Mouse (Mus musculus) heart, embryonic 16.5 days (tissue): ENCODE measurements around the gene Mdm1. TPM values are rescaled to one million over a fixed set of nuclear protein-coding genes. Genes with fewer than 3 reads are reported as not detected.

Source experiments
- ATAC-seq: fragments of 200-750 bp; cut with Nextera tagmentation; replicated peaks from 2 replicates; pipeline ENCODE4 v1.8.0; 2017; ENCODE audit warnings: moderate number of reproducible peaks; ENCODE audit not compliant: insufficient read depth, low FRiP score; ENCODE audit errors: extremely low read depth
- H3K27ac ChIP-seq: fragments of 300-500 bp; sonication (generic); 2 replicates; pipeline ENCODE4 v1.5.1; 2014; ENCODE audit warnings: mild to moderate bottlenecking, low read length, control low read depth, moderate library complexity
- H3K27me3 ChIP-seq: fragments of 300-500 bp; sonication (generic); 2 replicates; pipeline ENCODE4 v1.6.1; 2014; ENCODE audit warnings: low read length, mixed read lengths; ENCODE audit not compliant: control insufficient read depth, insufficient read depth
- H3K36me3 ChIP-seq: fragments of 300-500 bp; sonication (generic); 2 replicates; pipeline ENCODE4 v1.6.1; 2014; ENCODE audit not compliant: control insufficient read depth, insufficient read depth
- H3K4me1 ChIP-seq: fragments of 300-500 bp; sonication (generic); 2 replicates; pipeline ENCODE4 v1.6.1; 2014; ENCODE audit warnings: low read length, mixed read lengths; ENCODE audit not compliant: control insufficient read depth, insufficient read depth
- H3K4me2 ChIP-seq: fragments of 300-500 bp; sonication (generic); 2 replicates; pipeline ENCODE4 v1.6.1; 2014; ENCODE audit warnings: low read depth, mild to moderate bottlenecking, control low read depth, low read length
- H3K4me3 ChIP-seq: fragments of 300-500 bp; sonication (generic); 2 replicates; pipeline ENCODE4 v1.5.1; 2014; ENCODE audit warnings: mild to moderate bottlenecking, control low read depth, low read length
- H3K9ac ChIP-seq: fragments of 300-500 bp; sonication (generic); 2 replicates; pipeline ENCODE4 v1.6.1; 2014; ENCODE audit warnings: low read length, control low read depth
- H3K9me3 ChIP-seq: fragments of 300-500 bp; sonication (generic); replicated peaks from 2 replicates; pipeline ENCODE4 v1.6.1; 2016; ENCODE audit warnings: low read length; ENCODE audit not compliant: control insufficient read depth
- WGBS: fragments of 180-500 bp; shearing (Covaris S2); extraction: QIAGEN DNeasy Blood & Tissue Kit; methylation state at CpG from one replicate; pipeline ENCODE4 v1.1.7; 2014; 5-methylcytosine and 5-hydroxymethylcytosine counted together
- polyA plus RNA-seq: library from polyadenylated mRNA; unstranded; fragments of >200 nt; fragmentation: Nextera tagmentation; extraction: Ambion mirVana; gene quantifications from 2 replicates; pipeline ENCODE4 v1.2.1, GENCODE M21; 2015

Gene Mdm1
- polyA plus RNA-seq, 1 experiment from 2014 or later = 19.3 TPM

DNA sequence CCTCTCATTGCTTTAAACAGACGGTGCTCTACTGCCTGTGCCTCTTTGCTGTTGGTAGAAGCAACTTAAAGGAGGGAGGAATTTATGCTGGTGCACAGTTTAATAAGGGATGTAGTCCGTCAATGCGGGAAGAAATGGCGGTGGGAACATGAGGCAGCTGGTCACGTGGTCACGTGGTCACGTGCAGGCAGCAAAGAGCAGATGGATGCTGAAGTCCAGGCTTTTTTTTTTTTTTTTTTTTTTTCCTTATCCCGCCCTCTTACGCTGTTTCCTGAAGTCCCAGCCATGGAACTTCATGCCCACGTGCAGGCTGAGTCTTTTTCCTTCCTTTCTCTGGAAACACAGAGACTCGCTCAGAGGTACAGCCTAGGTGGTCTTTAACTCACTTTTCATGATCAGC, 3.1 kb upstream of the Mdm1 start:
- H3K36me3 ChIP-seq = no peaks in the 10 kb centered on the region
- H3K4me2 ChIP-seq = no peak overlapping the region
- H3K27ac ChIP-seq = no peak overlapping the region
- 85% methylated on average over 11 of the region's 11 CpGs for WGBS
- no peak overlapping the region for H3K4me3 ChIP-seq
- H3K27me3 ChIP-seq = no peaks in the 10 kb centered on the region
- no peak overlapping the region for H3K9ac ChIP-seq
- no peak for ATAC-seq
- no peaks in the 10 kb centered on the region for H3K9me3 ChIP-seq
- H3K4me1 ChIP-seq = no peaks in the 10 kb centered on the region

DNA sequence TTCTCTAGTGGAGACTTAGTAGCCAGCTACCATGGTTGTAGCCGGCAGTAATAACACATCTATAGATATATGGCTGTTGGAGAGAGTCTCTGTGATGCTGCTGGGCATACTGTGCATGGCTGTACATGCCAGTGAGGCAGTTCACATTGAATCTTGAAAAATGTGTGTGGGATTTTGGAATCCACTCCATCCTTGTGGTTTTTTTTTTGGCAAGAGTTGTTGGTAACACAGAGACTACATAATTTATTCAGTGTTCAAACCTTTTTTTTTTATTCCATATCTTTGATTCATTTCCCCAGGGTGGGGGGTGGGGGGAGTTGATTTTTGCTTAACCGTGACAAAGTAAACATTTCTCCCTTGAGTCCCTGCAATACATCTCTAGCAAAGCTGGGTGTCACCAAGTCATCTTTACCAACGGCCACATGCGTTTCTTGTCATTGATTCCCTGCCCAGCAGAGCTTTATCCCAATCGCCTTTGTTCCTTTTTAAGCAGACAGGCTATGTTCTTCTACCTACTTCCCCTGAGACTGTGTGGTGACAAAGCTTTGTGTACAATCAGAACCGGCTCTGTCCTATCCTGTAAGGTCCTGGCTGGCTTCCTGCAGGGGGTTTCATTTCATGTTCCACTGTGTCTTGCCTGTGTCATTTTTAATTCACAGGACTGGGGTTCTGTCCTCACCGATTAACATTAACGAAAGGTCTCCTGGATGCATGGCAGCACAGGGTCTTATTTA, 1.6 kb upstream of the Mdm1 start:
- H3K36me3 ChIP-seq = no peaks in the 10 kb centered on the region
- ATAC-seq = no peak
- no peak overlapping the region for H3K9ac ChIP-seq
- H3K27me3 ChIP-seq = no peaks in the 10 kb centered on the region
- 70% methylated on average over 8 of the region's 8 CpGs for WGBS
- no peaks in the 10 kb centered on the region for H3K4me1 ChIP-seq
- no peak overlapping the region for H3K4me3 ChIP-seq
- no peaks in the 10 kb centered on the region for H3K9me3 ChIP-seq
- H3K4me2 ChIP-seq = no peak overlapping the region
- H3K27ac ChIP-seq = no peak overlapping the region

DNA sequence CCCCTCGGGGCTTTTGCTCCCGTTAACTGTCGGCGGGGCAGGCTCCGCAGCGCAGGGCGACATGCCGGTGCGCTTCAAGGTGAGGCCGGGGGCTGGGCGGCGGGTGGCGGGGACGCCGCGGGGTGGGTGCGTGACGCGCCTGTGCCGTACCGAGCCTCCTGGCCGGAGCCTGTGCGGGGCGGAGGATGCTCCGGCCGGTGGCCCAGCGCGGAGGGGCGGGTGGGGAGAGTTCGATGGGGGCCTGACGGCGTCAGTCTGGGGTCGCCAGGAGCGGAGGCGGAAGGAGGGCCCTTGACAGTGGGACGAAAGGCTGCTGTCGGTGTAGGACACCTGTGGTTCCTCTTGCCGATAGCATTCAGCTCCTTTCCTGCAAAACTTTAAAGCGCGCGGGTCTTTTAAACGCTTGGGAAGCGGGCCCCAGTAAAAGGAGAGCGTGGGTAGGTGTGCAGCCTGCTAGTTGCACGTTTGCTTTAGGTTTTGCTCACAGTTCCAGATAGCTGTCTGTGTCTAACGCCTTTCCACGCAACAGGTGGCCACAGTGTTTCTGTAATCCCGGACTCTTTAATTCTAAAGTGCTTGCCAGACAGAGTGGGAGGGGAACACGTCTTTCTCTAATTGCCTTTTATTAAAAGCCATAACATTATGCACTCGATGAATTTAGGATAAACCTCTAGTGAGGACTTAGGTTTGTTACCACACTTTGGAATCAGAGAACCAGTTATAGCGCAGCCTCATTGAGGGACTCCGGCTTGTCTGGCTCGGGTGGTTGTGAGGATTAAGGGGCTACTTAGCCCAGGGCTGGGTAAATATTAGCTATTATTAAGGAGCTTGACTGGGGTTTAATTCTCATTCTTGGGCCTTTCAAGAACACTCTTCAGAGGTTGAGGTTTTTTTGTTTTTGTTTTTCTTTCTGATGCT, 532 bp downstream of the Mdm1 start:
- peak; percentile 35; the same call in 1 of the 2 replicates for ATAC-seq
- Histone ChIP-seq H3K27ac (no peak overlapping the region), H3K4me3 (peak overlapping the region; percentile 72), H3K27me3 (no peaks in the 10 kb centered on the region), H3K9ac (peak overlapping the region; percentile 66), H3K9me3 (no peaks in the 10 kb centered on the region), H3K36me3 (0 out of 2 replicates have a peak, but pooled peaks cover 2% of the 10 kb centered on the region), H3K4me2 (peak overlapping the region; percentile 76), H3K4me1 (no peaks in the 10 kb centered on the region)
- 4% methylated on average over 53 of the region's 53 CpGs for WGBS

DNA sequence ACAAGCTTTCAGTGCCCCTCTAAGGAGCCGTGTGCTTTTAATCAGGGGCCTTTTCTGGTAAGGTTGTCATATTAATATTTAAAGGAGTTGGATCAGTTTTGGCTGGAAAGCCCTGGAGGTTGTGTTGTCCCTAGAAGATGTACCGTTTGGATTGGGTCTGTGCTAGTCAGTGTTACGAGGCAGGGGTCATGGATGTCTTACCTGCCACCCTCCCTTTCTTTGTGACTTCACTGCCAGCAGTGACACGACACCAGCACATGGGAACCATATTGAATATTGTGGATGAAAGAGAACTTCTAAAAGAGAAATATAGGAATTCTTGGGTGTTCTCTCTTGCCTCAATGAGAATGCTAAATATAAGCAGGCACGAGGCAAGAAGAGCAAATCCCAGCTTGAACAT, 7.8 kb downstream of the Mdm1 start:
- H3K4me1 ChIP-seq = no peaks in the 10 kb centered on the region
- no peak for ATAC-seq
- H3K36me3 ChIP-seq = peaks cover 4% of the 10 kb centered on the region; the same call in 1 of the 2 replicates
- 86% methylated on average over 5 of the region's 5 CpGs for WGBS
- H3K9me3 ChIP-seq = no peaks in the 10 kb centered on the region
- H3K27me3 ChIP-seq = no peaks in the 10 kb centered on the region
- no peak overlapping the region for H3K27ac ChIP-seq
- no peak overlapping the region for H3K9ac ChIP-seq
- no peak overlapping the region for H3K4me2 ChIP-seq
- H3K4me3 ChIP-seq = no peak overlapping the region

DNA sequence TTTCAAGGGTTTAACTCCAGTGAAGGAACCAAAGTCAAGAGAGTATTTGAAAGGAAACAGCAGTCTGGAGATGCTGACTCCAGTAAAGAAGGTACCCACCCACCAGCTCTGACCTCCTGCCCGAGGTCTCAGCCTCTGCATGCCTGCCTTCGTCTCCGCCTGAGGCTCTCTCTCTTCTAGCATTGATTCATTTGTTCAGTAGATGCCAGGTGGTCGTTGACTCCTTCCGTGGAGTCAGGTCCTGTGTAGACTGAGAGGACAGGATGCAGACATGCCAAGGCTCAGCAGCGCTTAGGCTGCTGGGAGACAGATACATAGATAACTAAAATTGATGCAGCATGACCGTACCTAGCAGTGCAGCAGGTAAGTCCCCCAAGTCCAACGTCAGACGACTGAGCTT, 9.3 kb downstream of the Mdm1 start:
- Histone ChIP-seq H3K4me3 (no peak overlapping the region), H3K27ac (no peak overlapping the region), H3K4me2 (no peak overlapping the region), H3K27me3 (no peaks in the 10 kb centered on the region), H3K4me1 (no peaks in the 10 kb centered on the region), H3K9me3 (no peaks in the 10 kb centered on the region), H3K36me3 (peaks cover 4% of the 10 kb centered on the region; the same call in 1 of the 2 replicates), H3K9ac (no peak overlapping the region)
- no peak for ATAC-seq
- WGBS = 88% methylated on average over 9 of the region's 9 CpGs

DNA sequence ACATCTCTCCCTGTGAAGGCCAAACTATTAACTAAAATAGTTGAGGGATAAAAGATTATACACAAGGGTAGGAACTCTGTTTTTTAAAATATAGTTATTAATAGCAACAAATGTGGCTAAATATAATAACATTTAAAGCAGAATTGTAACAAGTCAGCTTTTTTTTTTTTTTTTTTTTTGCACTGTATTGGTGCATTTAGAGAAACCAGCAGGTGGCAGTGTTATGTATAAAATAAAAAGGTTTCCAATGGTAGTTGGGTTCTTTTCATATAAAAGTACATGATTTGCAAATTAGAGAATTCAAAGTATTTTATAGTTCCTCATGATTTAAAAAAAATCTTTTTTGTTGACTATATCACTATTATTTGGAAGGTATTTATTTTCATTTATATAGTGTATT, 14.3 kb downstream of the Mdm1 start:
- H3K4me3 ChIP-seq = no peak overlapping the region
- no peak for ATAC-seq
- H3K27me3 ChIP-seq = no peaks in the 10 kb centered on the region
- H3K9ac ChIP-seq = no peak overlapping the region
- H3K4me1 ChIP-seq = no peaks in the 10 kb centered on the region
- H3K4me2 ChIP-seq = no peak overlapping the region
- H3K36me3 ChIP-seq = peaks cover 17% of the 10 kb centered on the region
- no peaks in the 10 kb centered on the region; the same call in 1 of the 2 replicates for H3K9me3 ChIP-seq
- H3K27ac ChIP-seq = no peak overlapping the region

DNA sequence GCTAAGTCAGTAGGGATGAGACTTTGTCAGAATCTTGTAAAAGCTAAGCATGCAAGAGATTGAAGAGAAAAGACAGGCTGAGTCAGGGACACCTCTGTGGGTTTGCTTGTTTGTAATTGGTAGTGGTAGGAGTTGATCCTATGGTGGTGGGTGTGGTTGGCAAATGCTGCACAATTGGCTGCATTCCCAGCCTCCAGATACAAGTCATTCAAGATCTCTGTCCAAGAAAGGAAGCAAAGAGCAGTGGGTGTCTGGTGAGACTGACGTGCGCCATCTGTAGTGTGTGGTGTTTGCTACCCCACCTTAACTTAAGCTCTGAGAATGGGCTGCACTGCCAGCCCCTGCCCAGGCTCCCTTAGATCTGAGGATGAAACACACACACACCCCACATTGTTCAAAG, 19.5 kb downstream of the Mdm1 start:
- no peak overlapping the region for H3K4me2 ChIP-seq
- no peaks in the 10 kb centered on the region for H3K27me3 ChIP-seq
- H3K9ac ChIP-seq = no peak overlapping the region
- 67% methylated on average over 2 of the region's 2 CpGs for WGBS
- no peaks in the 10 kb centered on the region; the same call in 1 of the 2 replicates for H3K9me3 ChIP-seq
- no peak overlapping the region for H3K4me3 ChIP-seq
- no peak overlapping the region for H3K27ac ChIP-seq
- no peaks in the 10 kb centered on the region for H3K4me1 ChIP-seq
- ATAC-seq = no peak
- H3K36me3 ChIP-seq = peaks cover 17% of the 10 kb centered on the region

DNA sequence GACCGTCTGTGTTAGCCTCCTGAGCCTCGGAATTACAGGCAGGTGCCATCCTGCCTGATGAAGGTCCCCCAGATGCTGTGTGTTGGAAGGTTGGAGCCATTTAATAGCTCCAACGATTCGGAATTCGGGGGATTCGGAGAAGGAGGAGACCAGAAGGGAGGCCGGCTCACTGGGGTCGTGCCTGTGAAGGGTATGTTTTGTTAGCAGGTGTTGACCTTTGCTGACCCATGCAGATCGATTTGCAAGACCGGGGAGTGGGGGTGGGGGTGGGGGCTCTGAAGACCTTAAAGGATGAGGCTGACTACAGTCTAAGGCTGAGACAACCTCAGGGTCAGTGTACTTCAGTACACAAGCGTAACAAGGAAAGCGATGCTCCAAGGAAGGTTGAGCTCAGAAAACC, 27.6 kb downstream of the Mdm1 start:
- no peaks in the 10 kb centered on the region for H3K27me3 ChIP-seq
- 82% methylated on average over 12 of the region's 12 CpGs for WGBS
- H3K9me3 ChIP-seq = no peaks in the 10 kb centered on the region
- no peak overlapping the region for H3K4me2 ChIP-seq
- no peak for ATAC-seq
- no peak overlapping the region for H3K9ac ChIP-seq
- H3K36me3 ChIP-seq = no peaks in the 10 kb centered on the region
- no peaks in the 10 kb centered on the region for H3K4me1 ChIP-seq
- no peak overlapping the region for H3K4me3 ChIP-seq
- H3K27ac ChIP-seq = no peak overlapping the region

DNA sequence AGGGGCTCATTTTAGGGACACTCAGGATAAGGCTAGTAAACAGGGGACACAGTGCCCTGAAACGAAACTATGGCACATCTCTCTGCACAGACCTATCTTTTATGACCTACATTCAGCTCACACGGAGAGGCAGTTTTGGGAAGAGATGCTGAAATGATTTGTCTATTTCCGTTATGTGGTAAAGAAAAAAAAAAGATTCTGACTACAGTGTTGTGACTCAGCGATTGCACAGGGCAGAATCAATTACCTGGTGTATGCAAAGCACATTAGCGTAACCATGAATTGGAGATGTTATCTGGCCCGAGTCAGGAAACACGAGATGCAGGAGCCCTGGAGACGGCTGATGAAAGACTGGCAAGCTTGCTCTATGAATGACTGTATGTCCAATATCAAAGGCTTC, 30.8 kb downstream of the Mdm1 start:
- Histone ChIP-seq H3K4me2 (no peak overlapping the region), H3K27me3 (no peaks in the 10 kb centered on the region)
- 76% methylated on average over 8 of the region's 8 CpGs for WGBS

More for the DNA sequence above, 30.8 kb downstream of the Mdm1 start:
- Histone ChIP-seq H3K36me3 (no peaks in the 10 kb centered on the region), H3K9me3 (no peaks in the 10 kb centered on the region), H3K27ac (no peak overlapping the region), H3K4me3 (no peak overlapping the region), H3K4me1 (no peaks in the 10 kb centered on the region), H3K9ac (no peak overlapping the region)
- ATAC-seq = no peak
